Mouse (Mus musculus): ENCODE measurements around the gene Zbed4.
"Not testable (repeated sequence)": the region's sequence is repeated elsewhere in the genome, so short reads cannot be mapped to it uniquely, and the experiment has no call there.

Gene Zbed4

GRCm38 (mm10) chr15:88808121-88808520, 56.7 kb downstream of the Zbed4 start:
- no peak for DNase-seq (ENCODE audit: low read depth, low spot score)

- DNase-seq (ENCODE audit: low read depth, low spot score), result no peak
These were observed 58.9 kb downstream of the Zbed4 start for GRCm38 (mm10) chr15:88810369-88810768.

GRCm38 (mm10) chr15:88813262-88813661, 61.8 kb downstream of the Zbed4 start:
- no peak for DNase-seq (ENCODE audit: low read depth, low spot score)

GRCm38 (mm10) chr15:88813873-88814272, 62.4 kb downstream of the Zbed4 start:
- DNase-seq (ENCODE audit: low read depth, low spot score), result not testable (repeated sequence)

- no peak for DNase-seq (ENCODE audit: low read depth, low spot score)
These were observed 63.1 kb downstream of the Zbed4 start for GRCm38 (mm10) chr15:88814411-88815047.

GRCm38 (mm10) chr15:88815196-88815700, 63.8 kb downstream of the Zbed4 start:
- no peak for DNase-seq (ENCODE audit: low read depth, low spot score)

GRCm38 (mm10) chr15:88819026-88819905, 67.8 kb downstream of the Zbed4 start, which contains the start of the genes Alg12 and Creld2:
TSS of gene Alg12 (minus strand) at chr15:88819318.
TSS of gene Creld2 (plus strand) at chr15:88819646.
- DNase-seq (ENCODE audit: low read depth, low spot score), result peak; percentile 98

- DNase-seq (ENCODE audit: low read depth, low spot score), result no peak
These were observed 68.4 kb downstream of the Zbed4 start for GRCm38 (mm10) chr15:88819906-88820303.

GRCm38 (mm10) chr15:88821403-88821802, 69.9 kb downstream of the Zbed4 start:
- DNase-seq (ENCODE audit: low read depth, low spot score), result no peak

- no peak for DNase-seq (ENCODE audit: low read depth, low spot score)
These were observed 71.1 kb downstream of the Zbed4 start for GRCm38 (mm10) chr15:88822513-88822912.

- no peak for DNase-seq (ENCODE audit: low read depth, low spot score)
These were observed 71.9 kb downstream of the Zbed4 start for GRCm38 (mm10) chr15:88823376-88823775.

GRCm38 (mm10) chr15:88827466-88827865, 76.0 kb downstream of the Zbed4 start:
- DNase-seq (ENCODE audit: low read depth, low spot score), result no peak

- DNase-seq (ENCODE audit: low read depth, low spot score), result peak; percentile 54
These were observed 76.7 kb downstream of the Zbed4 start for GRCm38 (mm10) chr15:88827991-88828799.

GRCm38 (mm10) chr15:88828800-88829705, 77.6 kb downstream of the Zbed4 start:
- peak; percentile 88 for DNase-seq (ENCODE audit: low read depth, low spot score)

- DNase-seq (ENCODE audit: low read depth, low spot score), result no peak
These were observed 78.5 kb downstream of the Zbed4 start for GRCm38 (mm10) chr15:88829791-88830440.

GRCm38 (mm10) chr15:88830696-88831095, 79.2 kb downstream of the Zbed4 start:
- DNase-seq (ENCODE audit: low read depth, low spot score), result no peak

- DNase-seq (ENCODE audit: low read depth, low spot score), result no peak
These were observed 80.0 kb downstream of the Zbed4 start for GRCm38 (mm10) chr15:88831482-88831881.

- DNase-seq (ENCODE audit: low read depth, low spot score), result no peak
These were observed 81.1 kb downstream of the Zbed4 start for GRCm38 (mm10) chr15:88832536-88832935.

Data from forelimb bud, embryonic 11.5 days (tissue).